Mouse (Mus musculus): ENCODE measurements around the gene Shb. TPM values are rescaled to one million over a fixed set of nuclear protein-coding genes. Genes with fewer than 3 reads are reported as not detected.
A peak's percentile ranks its signal among the peaks of the same experiment; 100 is the strongest.

The Shb gene
- polyA plus RNA-seq, 1 experiment = 46.3 TPM

DNA sequence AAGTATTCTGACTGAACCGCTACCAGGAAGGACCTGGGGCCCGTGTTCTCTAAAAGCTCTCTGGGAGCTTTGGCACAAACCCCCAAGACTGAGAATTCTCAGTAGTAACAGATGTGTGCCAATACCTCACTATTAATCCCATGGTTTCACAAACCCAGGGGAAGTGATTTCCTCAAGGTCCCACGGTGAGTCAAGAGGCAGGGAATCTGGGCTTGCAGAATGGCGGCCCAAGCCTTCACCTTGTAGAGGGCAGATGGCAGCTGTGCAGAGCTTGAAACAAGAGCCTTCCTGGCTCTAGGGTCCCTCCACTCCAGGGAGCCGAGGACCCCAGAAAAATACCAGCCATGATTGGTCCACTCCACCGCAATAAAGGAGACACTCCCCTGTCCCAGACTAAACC lies 28.9 kb downstream of the Shb start:
- H3K79me2 ChIP-seq (ENCODE audit: control insufficient read depth, insufficient read depth) = peaks cover 91% of the 10 kb centered on the region
- TF ChIP-seq MAX (IDR thresholded peaks at IDR 0.05; ENCODE audit: low read depth) (no peak), TCF3 (IDR thresholded peaks at IDR 0.05; ENCODE audit: insufficient read length, low read depth) (no peak), REST (IDR thresholded peaks at IDR 0.05; ENCODE audit: insufficient read depth, insufficient read length) (no peak), MYOG (IDR thresholded peaks at IDR 0.05; ENCODE audit: control insufficient read depth in 1 of 3, insufficient read depth in 1 of 3, insufficient read length in 2 of 3, low read depth in 2 of 3) (peak in 1 of 3 experiments; percentile 14), TCF12 (IDR thresholded peaks at IDR 0.05; ENCODE audit: insufficient read depth, poor library complexity, severe bottlenecking) (no peak), POLR2AphosphoS2 (IDR thresholded peaks at IDR 0.05; ENCODE audit: insufficient read length, low read depth) (no peak), SRF (IDR thresholded peaks at IDR 0.05; ENCODE audit: control insufficient read depth, insufficient read length, low read depth) (no peak), USF1 (IDR thresholded peaks at IDR 0.05; ENCODE audit: low read depth) (no peak), POLR2A (IDR thresholded peaks at IDR 0.05; ENCODE audit: insufficient read length, low read depth) (no peak), CEBPB (IDR thresholded peaks at IDR 0.05; ENCODE audit: insufficient read depth, poor library complexity, severe bottlenecking) (no peak), E2F4 (IDR thresholded peaks at IDR 0.05; ENCODE audit: insufficient read depth) (no peak), MYOD1 (IDR thresholded peaks at IDR 0.05; ENCODE audit: control insufficient read depth in 1 of 3, insufficient read length in 2 of 3, low read depth in 2 of 3) (peak in 2 of 3 experiments; percentile 14 to 23)
- H3K4me2 ChIP-seq (ENCODE audit: low read depth) = no peak overlapping the region
- no peaks in the 10 kb centered on the region for H3K36me3 ChIP-seq (ENCODE audit: control insufficient read depth, insufficient read depth)
- H3K27me3 ChIP-seq (ENCODE audit: control insufficient read depth, insufficient read depth, insufficient read length) = no peaks in the 10 kb centered on the region
- H3K4me3 ChIP-seq = no peak overlapping the region
- no peak overlapping the region for H3ac ChIP-seq (ENCODE audit: control insufficient read depth, insufficient read length)

DNA sequence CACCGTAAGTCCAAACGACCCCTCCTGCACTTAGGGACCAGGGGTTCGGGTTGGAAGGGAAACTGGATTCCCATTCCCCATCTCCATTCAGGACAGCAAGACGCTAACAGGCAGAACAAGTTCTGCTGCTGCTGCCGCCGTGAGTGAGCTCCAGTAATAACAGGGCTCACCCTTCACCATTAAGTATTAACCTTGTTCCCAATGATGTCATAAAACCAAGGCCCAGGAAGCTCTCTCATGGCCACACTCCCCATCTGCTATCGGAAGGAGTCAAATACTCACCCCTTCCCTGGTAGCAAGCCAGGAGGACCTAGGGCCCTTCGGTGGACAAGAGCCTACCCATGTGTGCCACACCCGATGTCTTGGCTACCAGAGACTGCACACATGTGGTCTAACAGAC lies 30.3 kb downstream of the Shb start:
- Histone ChIP-seq H3K4me3 (no peak overlapping the region), H3K79me2 (ENCODE audit: control insufficient read depth, insufficient read depth) (peaks cover 91% of the 10 kb centered on the region), H3ac (ENCODE audit: control insufficient read depth, insufficient read length) (no peak overlapping the region), H3K27me3 (ENCODE audit: control insufficient read depth, insufficient read depth, insufficient read length) (no peaks in the 10 kb centered on the region), H3K4me2 (ENCODE audit: low read depth) (no peak overlapping the region), H3K36me3 (ENCODE audit: control insufficient read depth, insufficient read depth) (no peaks in the 10 kb centered on the region)
- TF ChIP-seq TCF3 (IDR thresholded peaks at IDR 0.05; ENCODE audit: insufficient read length, low read depth) = no peak
- TF ChIP-seq E2F4 (IDR thresholded peaks at IDR 0.05; ENCODE audit: insufficient read depth) = no peak
- TF ChIP-seq SRF (IDR thresholded peaks at IDR 0.05; ENCODE audit: control insufficient read depth, insufficient read length, low read depth) = no peak
- no peak for TF ChIP-seq MAX (IDR thresholded peaks at IDR 0.05; ENCODE audit: low read depth)
- TF ChIP-seq CEBPB (IDR thresholded peaks at IDR 0.05; ENCODE audit: insufficient read depth, poor library complexity, severe bottlenecking) = no peak
- no peak for TF ChIP-seq MYOD1 (IDR thresholded peaks at IDR 0.05; ENCODE audit: control insufficient read depth in 1 of 3, insufficient read length in 2 of 3, low read depth in 2 of 3)
- TF ChIP-seq REST (IDR thresholded peaks at IDR 0.05; ENCODE audit: insufficient read depth, insufficient read length) = no peak
- no peak for TF ChIP-seq POLR2AphosphoS2 (IDR thresholded peaks at IDR 0.05; ENCODE audit: insufficient read length, low read depth)
- no peak for TF ChIP-seq USF1 (IDR thresholded peaks at IDR 0.05; ENCODE audit: low read depth)
- no peak for TF ChIP-seq MYOG (IDR thresholded peaks at IDR 0.05; ENCODE audit: control insufficient read depth in 1 of 3, insufficient read depth in 1 of 3, insufficient read length in 2 of 3, low read depth in 2 of 3)
- TF ChIP-seq TCF12 (IDR thresholded peaks at IDR 0.05; ENCODE audit: insufficient read depth, poor library complexity, severe bottlenecking) = no peak
- TF ChIP-seq POLR2A (IDR thresholded peaks at IDR 0.05; ENCODE audit: insufficient read length, low read depth) = no peak

DNA sequence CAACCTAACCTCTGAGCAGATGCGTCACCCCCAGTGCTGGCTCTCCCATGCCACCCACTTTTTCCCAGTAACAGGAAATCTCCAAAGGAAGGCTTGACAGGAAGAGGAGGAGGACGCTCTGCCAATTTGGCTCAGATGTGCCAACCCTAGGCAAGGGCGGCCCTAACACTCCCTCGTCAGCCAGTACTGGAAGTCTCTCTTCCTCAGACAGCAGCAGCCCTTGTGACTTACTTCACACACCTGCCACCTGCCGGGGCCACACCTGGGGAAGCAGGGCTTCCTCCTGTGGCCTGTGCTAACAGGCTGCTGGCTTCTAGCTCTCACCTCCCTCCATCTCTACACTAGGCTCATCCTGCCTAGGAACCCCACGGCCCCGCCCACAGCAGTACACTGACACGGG lies 31.9 kb downstream of the Shb start:
- Histone ChIP-seq H3K79me2 (ENCODE audit: control insufficient read depth, insufficient read depth) (peaks cover 91% of the 10 kb centered on the region), H3ac (ENCODE audit: control insufficient read depth, insufficient read length) (no peak overlapping the region), H3K36me3 (ENCODE audit: control insufficient read depth, insufficient read depth) (no peaks in the 10 kb centered on the region), H3K4me3 (no peak overlapping the region), H3K4me2 (ENCODE audit: low read depth) (peak overlapping the region; percentile 67), H3K27me3 (ENCODE audit: control insufficient read depth, insufficient read depth, insufficient read length) (no peaks in the 10 kb centered on the region)
- TF ChIP-seq CEBPB (IDR thresholded peaks at IDR 0.05; ENCODE audit: insufficient read depth, poor library complexity, severe bottlenecking) = no peak
- TF ChIP-seq MYOD1 (IDR thresholded peaks at IDR 0.05; ENCODE audit: control insufficient read depth in 1 of 3, insufficient read length in 2 of 3, low read depth in 2 of 3) = peak in 1 of 3 experiments; percentile 24

DNA sequence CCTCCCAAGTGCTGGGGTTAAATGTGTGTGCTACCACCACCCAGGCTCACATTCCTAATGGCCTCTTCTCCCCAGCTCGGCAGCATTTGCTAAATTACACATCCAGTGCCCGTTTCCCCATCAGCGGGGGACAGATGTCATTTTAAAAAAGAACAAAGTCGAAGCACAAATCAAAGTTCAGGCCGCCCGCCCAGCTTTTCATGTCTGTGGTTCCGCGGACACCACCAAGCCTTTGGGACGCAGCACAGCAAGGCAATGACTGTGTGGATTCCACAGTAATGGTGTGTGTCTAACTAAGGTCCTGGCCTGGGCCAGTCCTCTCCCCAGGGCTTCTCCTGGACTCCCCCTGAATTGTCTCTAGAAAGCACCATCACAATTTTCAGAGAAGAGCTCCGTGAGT lies 32.7 kb downstream of the Shb start:
- peaks cover 91% of the 10 kb centered on the region for H3K79me2 ChIP-seq (ENCODE audit: control insufficient read depth, insufficient read depth)
- H3ac ChIP-seq (ENCODE audit: control insufficient read depth, insufficient read length) = no peak overlapping the region
- H3K36me3 ChIP-seq (ENCODE audit: control insufficient read depth, insufficient read depth) = no peaks in the 10 kb centered on the region
- H3K4me2 ChIP-seq (ENCODE audit: low read depth) = peak overlapping the region; percentile 67
- no peak for TF ChIP-seq SRF (IDR thresholded peaks at IDR 0.05; ENCODE audit: control insufficient read depth, insufficient read length, low read depth)
- H3K4me3 ChIP-seq = no peak overlapping the region
- no peaks in the 10 kb centered on the region for H3K27me3 ChIP-seq (ENCODE audit: control insufficient read depth, insufficient read depth, insufficient read length)

DNA sequence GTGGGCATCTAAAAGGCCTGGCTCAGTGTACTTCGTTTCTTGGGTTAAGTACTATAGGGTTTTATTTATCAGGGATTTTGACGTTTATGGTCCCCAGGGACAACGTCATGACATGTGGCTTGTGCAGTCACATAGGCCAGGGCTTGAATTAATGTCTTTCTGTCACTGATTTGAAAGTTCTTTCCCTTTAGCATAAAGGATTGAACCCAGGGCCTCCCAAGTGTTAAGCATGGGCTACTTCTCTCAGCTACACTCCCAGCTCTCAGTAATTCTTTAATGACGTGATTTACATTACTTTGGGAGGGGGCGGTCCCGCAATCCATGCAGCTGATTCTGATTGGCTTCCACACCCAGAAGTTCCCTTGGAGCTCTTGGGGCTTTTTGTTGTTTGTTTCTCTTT lies 33.2 kb downstream of the Shb start:
- Histone ChIP-seq H3K79me2 (ENCODE audit: control insufficient read depth, insufficient read depth) (peaks cover 91% of the 10 kb centered on the region), H3K36me3 (ENCODE audit: control insufficient read depth, insufficient read depth) (no peaks in the 10 kb centered on the region), H3K4me3 (no peak overlapping the region), H3K27me3 (ENCODE audit: control insufficient read depth, insufficient read depth, insufficient read length) (no peaks in the 10 kb centered on the region), H3K4me2 (ENCODE audit: low read depth) (peak overlapping the region; percentile 67), H3ac (ENCODE audit: control insufficient read depth, insufficient read length) (no peak overlapping the region)
- TF ChIP-seq E2F4 (IDR thresholded peaks at IDR 0.05; ENCODE audit: insufficient read depth) (no peak), REST (IDR thresholded peaks at IDR 0.05; ENCODE audit: insufficient read depth, insufficient read length) (no peak), CEBPB (IDR thresholded peaks at IDR 0.05; ENCODE audit: insufficient read depth, poor library complexity, severe bottlenecking) (no peak), POLR2A (IDR thresholded peaks at IDR 0.05; ENCODE audit: insufficient read length, low read depth) (no peak), MAX (IDR thresholded peaks at IDR 0.05; ENCODE audit: low read depth) (no peak), SRF (IDR thresholded peaks at IDR 0.05; ENCODE audit: control insufficient read depth, insufficient read length, low read depth) (no peak), TCF3 (IDR thresholded peaks at IDR 0.05; ENCODE audit: insufficient read length, low read depth) (no peak), MYOG (IDR thresholded peaks at IDR 0.05; ENCODE audit: control insufficient read depth in 1 of 3, insufficient read depth in 1 of 3, insufficient read length in 2 of 3, low read depth in 2 of 3) (no peak), POLR2AphosphoS2 (IDR thresholded peaks at IDR 0.05; ENCODE audit: insufficient read length, low read depth) (no peak), USF1 (IDR thresholded peaks at IDR 0.05; ENCODE audit: low read depth) (no peak), TCF12 (IDR thresholded peaks at IDR 0.05; ENCODE audit: insufficient read depth, poor library complexity, severe bottlenecking) (no peak), MYOD1 (IDR thresholded peaks at IDR 0.05; ENCODE audit: control insufficient read depth in 1 of 3, insufficient read length in 2 of 3, low read depth in 2 of 3) (no peak)

Data from myocyte (in vitro differentiated cells).